Mouse (Mus musculus) heart, adult 10 weeks (tissue): Measurements from ENCODE around the gene Itgb7. TPM values are rescaled to one million over a fixed set of nuclear protein-coding genes. Genes with fewer than 3 reads are reported as not detected.

Source experiments
- polyA plus RNA-seq: library from polyadenylated mRNA; stranded (reverse); fragments of 350-450 nt; fragmentation: Illumina TruSeq; extraction: RNeasy Lipid Tissue Mini Kit (QIAGEN cat#74804); gene quantifications from one replicate; pipeline ENCODE4 v1.2.3, GENCODE M21; 2014; ENCODE audit warnings: low read depth, low replicate concordance

The Itgb7 gene
- 1.5 TPM for polyA plus RNA-seq

DNA sequence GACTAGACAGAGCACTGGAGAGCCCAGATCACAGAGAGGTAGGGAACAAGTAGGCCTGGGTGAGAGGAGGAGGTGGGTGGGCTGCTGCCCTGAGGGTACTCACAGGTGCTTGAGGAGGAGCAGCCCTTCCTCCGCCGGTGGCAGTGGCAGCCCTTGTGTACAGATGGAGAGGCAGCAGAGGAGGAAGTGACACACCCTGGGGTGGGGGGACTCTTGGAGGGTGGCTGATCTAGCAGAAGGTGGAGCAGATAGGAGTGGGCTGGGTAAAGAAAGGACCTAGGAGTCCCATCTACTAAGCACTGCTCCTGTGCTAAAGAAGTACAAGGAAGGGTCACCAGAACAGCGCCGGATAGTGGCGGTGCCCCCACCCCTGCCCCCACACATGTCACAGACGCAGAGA is at the start of gene Itgb7:
Gene Itgb7, minus strand, starts transcription at position 197 of the 400 bp plus-strand sequence.

DNA sequence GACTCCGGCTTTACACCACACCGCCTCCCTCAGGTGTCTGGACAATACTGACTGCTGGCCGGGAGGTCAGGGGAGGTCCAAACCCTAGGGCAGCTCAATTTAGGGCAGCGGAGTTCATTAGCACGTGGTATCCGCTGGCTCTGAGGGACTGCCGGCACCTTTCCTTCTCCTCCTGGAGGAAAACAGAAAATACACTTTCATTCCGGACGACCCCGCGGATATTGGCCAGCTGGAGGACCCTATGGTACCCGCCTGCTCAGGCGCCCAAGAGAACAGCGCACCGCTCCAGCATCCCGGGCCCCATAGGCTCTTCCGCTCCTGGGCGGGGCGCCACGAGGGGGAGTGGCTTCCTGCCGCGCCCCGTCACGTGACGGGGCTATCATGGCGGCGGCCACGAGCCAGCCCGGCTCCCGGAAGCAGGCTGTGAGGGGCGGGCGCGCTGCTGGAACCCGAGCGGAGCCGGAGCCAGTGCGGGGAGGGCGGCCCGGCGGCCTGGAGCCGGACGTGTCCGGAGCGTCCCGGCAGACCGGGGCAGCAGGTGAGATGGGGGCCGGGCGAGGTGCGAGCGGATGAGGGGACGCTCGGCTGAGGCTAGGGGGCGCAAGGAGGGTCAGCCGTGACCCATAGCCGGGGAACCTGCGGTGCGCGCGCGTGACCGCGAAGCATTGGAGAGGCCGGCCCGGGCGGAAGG is 47.5 kb upstream of the Itgb7 start, which contains the start of gene Mfsd5:
Gene Mfsd5, plus strand, starts transcription at position 363 of the 691 bp plus-strand sequence.

DNA sequence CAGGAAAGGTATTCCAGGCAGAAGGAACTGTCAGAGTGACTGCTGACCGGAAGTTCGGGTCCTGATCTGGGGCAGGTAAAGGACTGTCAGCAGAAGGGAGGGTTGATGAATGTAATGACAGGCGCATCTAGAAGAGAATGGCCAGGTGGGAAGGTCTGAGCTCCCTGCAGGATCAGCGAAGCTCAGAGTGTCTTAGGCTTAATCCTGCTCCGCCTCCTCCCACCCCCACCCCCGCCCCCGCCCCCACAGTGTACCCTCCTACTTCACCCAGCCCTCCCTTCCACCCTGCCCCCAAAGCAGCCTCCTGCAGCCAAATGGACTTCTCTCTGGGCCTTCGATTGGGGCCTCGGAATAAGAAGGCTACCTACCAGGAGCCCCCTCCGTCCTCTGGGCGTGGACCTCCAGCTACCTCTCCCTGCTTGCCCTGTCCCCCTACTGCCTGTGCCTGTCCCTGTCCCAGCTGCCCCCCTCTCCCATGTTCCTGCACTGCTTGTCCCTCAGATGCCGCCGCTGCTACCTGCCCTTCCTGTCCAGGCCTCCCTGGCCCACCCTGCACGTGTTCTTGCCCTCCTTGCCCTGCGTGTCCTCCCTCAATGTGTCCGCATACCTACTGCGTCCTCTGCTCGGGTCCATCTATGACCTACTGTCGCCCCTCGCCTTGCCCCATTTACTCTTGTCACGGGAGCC is 38.7 kb upstream of the Itgb7 start, which contains the start of gene Gm9918:
Gene Gm9918, plus strand, starts transcription at position 290 of the 687 bp plus-strand sequence.

DNA sequence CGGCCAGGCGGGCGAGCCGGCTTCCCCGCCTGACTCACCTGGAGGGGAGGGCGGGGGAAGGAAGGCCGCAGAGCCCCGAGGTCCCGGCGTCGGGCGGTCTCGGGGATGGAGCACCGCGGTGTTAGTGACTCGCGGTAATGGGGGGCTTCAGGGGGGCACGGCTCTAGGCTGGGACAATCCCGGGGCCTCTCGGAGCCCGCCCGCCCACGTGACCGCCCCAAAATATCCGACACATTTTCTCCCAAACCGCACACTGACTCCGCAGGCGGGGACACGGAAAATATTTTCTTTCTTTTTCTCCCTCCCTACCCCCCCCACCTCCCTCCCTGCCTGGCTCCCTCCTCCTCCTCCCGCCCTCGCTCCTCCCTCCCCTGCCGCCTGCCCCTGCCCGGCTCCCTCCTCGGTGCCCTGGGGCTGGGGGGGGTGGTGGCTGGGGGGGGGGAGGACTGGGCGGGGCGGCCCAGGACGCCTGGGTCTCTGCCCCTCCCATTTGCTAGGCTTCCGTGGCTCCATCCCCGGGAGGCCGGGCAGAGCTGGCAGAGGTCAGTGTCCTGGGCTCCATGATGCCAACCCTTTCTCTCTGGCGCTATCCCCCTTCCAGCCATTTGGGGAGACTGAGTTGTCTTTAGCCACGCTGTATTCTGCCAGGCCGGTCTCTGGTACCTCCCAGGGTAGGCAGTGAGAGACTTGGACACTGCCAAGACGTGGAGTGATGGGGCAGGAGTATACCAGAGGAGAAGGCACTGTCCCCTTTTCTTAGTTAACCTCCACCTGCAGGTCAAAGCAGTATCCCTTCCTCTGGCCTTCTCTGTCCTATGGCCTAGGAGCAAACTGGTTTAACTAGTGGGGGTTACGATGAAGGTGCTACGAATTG is 25.7 kb upstream of the Itgb7 start, which contains the start of gene Rarg:
Gene Rarg, minus strand, starts transcription at position 316 of the 874 bp plus-strand sequence.

DNA sequence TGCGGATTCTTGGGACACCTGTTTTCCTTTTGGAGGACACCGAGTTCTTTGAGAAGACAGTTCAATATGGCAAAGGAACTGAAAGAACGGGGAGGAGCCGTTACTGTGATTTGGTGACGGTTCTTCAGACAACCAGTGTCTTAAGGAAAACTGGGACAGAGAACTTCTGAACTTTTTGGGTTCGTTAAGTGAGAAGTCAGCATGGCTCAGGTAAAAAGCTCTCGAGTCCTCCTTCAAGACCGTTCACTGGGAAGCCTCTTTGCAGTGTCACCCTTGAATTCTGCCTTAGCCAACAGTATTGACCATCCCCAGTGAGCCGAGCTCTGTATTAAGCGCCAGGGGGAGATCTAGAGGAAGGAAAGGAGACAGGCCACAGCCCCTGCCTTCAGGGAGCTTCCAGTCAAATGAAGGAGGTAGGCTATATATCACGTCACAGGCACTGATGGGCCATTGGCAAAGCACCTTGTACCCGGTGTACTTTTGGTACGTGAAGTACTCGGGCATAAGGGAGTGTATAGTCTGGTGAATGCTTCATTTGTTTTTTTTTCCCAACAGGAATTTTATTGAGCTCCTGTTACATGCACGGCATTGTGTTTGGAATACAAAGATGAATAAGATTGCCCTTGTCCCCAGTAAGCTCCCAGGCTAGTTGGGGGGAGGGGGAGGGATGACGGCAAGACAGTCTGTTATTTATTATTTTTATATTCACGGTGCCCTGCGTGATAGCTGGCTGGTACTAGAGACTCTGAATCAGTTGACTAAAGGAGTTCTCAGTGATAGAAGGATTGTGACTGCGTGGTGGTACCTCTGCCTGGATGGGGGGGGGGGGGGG is 26.9 kb downstream of the Itgb7 start, which contains the start of gene Csad:
Gene Csad, minus strand, starts transcription at position 51 of the 832 bp plus-strand sequence.

DNA sequence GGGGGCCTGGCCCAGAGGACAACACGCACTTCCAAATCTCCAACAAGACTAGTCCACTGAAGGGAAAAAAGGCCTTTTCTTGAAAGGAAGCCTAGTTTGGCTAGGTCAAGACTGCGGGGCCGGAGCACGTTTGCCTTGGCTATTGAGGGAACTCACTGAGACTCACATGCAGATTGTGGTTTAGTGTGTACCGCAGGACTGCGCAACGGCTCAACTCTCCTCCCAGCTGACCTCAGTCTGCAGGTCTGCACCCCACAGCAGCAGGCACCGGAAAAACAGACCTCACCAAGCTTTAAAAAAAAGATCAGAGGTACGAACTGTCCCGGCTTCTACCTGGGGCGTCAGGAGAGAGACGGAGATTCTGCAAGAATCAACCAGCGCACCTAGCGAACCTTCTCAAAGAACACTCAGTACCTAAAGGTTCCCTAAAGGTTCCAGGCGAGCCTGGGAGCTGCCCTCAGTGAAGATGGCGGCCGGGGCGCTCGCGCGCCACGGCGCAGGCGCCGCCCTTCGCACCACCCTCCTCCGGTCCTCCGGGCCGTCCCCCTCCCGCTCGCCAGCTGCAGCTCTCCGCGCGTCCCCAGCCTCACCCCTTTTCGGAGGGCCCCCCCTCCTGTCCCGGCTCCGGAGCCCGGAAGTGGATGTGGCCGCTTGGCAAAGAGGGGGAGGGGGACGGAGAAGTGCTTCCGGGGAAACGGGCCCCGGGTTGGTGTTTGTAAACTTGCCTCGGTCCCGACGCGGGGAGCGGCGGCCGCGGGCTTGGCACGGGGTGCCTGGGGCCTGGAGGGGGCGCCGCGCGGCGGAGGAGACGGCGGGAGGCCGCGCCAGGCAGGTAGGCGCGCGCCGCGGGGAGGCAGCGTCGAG is 28.5 kb downstream of the Itgb7 start, which contains the start of gene Zfp740:
Gene Zfp740, plus strand, starts transcription at position 279 of the 864 bp plus-strand sequence.

Other genes with a start within 250 kb of the Itgb7 start
- gene Krt8, start 227.5 kb downstream of the Itgb7 start, polyA plus RNA-seq, result 3.2 TPM
- 4.3 TPM for gene Krt18, start 203.8 kb downstream of the Itgb7 start, polyA plus RNA-seq
- gene Eif4b, start 158.2 kb downstream of the Itgb7 start, polyA plus RNA-seq, result 124 TPM
- gene Tns2, start 131.5 kb downstream of the Itgb7 start, polyA plus RNA-seq, result 177 TPM
- gene Spryd3, start 95.7 kb downstream of the Itgb7 start, polyA plus RNA-seq, result 17.0 TPM
- 46.2 TPM for gene Igfbp6, start 87.6 kb downstream of the Itgb7 start, polyA plus RNA-seq
- not detected for gene Soat2, start 81.4 kb downstream of the Itgb7 start, polyA plus RNA-seq
- 39.0 TPM for gene Zfp740, start 28.7 kb downstream of the Itgb7 start, polyA plus RNA-seq
- gene Csad, start 27.2 kb downstream of the Itgb7 start, polyA plus RNA-seq, result 25.3 TPM
- gene Rarg, start 25.6 kb upstream of the Itgb7 start, polyA plus RNA-seq, result 15.4 TPM
- gene Gm9918, start 38.6 kb upstream of the Itgb7 start, polyA plus RNA-seq, result not detected
- 19.2 TPM for gene Mfsd5, start 47.5 kb upstream of the Itgb7 start, polyA plus RNA-seq
- 3.6 TPM for gene Espl1, start 64.3 kb upstream of the Itgb7 start, polyA plus RNA-seq
- 278 TPM for gene Pfdn5, start 94.2 kb upstream of the Itgb7 start, polyA plus RNA-seq
- 24.5 TPM for gene Myg1, start 99.8 kb upstream of the Itgb7 start, polyA plus RNA-seq
- 12.0 TPM for gene Aaas, start 118.8 kb upstream of the Itgb7 start, polyA plus RNA-seq
- gene Sp7, start 135.2 kb upstream of the Itgb7 start, polyA plus RNA-seq, result not detected
- gene Sp1, start 174.2 kb upstream of the Itgb7 start, polyA plus RNA-seq, result 15.9 TPM
- gene Amhr2, start 213.4 kb upstream of the Itgb7 start, polyA plus RNA-seq, result not detected
- gene Prr13, start 227.1 kb upstream of the Itgb7 start, polyA plus RNA-seq, result 44.3 TPM
- gene Pcbp2, start 238.6 kb upstream of the Itgb7 start, polyA plus RNA-seq, result 506 TPM